Mouse (Mus musculus): ENCODE measurements at regions not wholly inside any gene's neighbourhood (a gene's known extent, or its start where the extent isn't known, plus 50 kb on each side); places are given as distances from the start of the nearest gene placed in this dataset.

- DNase-seq: no peak
Measured at GRCm38 (mm10) chr7:40677601-40678000, 220.5 kb upstream of the Vstm2b start.

GRCm38 (mm10) chr7:40680567-40680966, 217.6 kb upstream of the Vstm2b start:
- no peak for DNase-seq

- DNase-seq: no peak
Measured at GRCm38 (mm10) chr7:40680993-40681392, 217.1 kb upstream of the Vstm2b start.

- DNase-seq: no peak
Measured at GRCm38 (mm10) chr7:40683176-40683575, 215.0 kb upstream of the Vstm2b start.

GRCm38 (mm10) chr7:40683641-40684040, 214.5 kb upstream of the Vstm2b start:
- no peak for DNase-seq

DNA sequence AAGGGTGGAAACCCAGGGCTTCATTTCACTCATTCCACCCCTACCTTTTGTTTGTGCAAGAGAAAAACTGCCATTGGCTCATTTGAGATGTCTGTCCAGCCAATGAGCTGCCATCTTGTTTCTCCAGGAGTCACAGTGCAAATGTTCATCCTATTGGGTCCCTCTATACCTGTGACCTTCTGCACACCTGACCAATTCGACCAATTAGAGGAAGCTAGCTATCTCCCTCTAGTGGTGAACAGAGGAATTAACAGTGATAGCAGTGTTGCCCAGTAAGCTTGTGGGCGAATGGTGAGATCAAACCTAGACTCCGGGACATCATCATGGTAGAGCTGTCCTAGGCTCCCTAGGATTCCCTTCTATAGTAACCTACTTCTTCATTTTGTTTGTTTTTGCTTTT, 211.1 kb upstream of the Vstm2b start:
- no peak for DNase-seq

- DNase-seq: no peak
Measured at GRCm38 (mm10) chr7:40688546-40688945, 209.6 kb upstream of the Vstm2b start.

- DNase-seq: no peak
Measured at GRCm38 (mm10) chr7:40693755-40694154, 204.4 kb upstream of the Vstm2b start.

DNA sequence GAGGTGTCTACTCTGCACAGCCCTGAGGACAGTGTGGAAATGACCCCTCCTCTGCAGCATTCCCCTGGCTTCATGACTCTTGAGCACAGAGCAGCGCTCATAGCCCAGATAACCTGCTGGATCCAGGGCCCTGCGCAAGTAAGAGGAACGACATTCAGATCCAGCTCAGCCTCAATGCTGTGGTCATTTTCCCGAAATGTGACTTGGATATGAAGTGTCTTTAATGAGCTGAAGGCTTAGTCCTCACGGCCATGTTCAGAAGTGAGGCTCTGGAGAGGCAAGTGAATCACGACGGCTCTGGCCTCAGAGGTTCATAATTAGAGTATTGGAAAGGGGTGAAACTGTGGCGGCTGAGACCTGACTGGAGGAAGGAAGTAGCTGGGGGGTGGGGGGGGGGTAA, 200.6 kb upstream of the Vstm2b start:
- no peak for DNase-seq

DNA sequence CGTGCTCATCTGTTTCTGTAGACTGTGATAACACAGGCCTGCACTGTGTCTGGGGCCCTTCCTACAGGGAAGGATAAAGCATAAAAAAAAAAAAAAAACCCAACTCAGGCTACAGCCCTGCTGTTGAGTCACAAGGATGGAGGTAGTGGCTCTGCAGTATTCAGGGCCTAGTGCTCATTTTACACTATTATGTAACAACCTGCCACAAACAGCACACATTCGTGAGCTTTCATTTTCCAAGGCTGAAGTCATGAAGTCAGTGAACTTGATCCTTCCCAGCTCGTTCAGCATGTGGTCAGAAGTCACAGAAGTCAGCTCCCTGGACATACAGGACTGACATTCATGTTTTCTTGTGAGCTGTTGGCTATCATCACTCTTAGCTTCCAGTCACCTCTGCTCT, 199.8 kb upstream of the Vstm2b start:
- DNase-seq: no peak

DNA sequence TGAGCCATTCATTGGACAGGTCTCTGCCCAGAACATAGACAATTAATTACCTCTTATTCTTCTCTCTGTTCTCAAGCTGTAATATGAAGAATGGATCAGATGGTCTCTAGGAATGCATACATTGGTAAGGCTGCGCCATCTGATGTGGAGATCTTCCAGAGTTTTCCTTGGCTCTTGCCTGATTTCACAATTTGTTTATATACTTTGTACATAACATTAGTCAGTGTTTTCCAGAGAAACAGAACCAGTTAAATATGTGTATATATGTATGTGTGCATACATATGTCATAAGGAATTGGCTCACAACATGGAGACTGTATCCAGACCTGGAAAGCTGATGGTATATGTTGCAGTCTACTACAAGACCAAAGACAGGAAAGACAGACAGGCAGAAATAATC, 198.5 kb upstream of the Vstm2b start:
- no peak for DNase-seq

DNA sequence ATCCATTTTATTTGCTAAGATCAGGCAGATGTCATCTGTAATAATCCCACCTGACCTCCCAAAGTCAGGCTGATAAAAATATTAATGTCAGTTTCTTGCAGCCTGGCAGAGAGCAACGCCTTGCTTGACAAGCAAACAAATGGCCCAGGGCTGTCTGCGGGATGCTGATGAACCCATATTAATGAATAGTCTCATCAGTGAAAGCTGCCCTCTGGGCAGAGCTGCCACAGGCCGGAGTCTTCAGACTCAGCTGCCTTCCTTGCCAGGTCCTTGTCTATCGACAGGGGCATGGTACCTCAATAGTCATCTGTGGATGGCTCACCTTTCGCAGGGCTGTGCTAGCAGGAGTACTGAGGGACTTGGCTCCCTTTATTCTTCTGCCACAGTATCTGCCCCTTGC, 197.5 kb upstream of the Vstm2b start:
- no peak for DNase-seq

DNA sequence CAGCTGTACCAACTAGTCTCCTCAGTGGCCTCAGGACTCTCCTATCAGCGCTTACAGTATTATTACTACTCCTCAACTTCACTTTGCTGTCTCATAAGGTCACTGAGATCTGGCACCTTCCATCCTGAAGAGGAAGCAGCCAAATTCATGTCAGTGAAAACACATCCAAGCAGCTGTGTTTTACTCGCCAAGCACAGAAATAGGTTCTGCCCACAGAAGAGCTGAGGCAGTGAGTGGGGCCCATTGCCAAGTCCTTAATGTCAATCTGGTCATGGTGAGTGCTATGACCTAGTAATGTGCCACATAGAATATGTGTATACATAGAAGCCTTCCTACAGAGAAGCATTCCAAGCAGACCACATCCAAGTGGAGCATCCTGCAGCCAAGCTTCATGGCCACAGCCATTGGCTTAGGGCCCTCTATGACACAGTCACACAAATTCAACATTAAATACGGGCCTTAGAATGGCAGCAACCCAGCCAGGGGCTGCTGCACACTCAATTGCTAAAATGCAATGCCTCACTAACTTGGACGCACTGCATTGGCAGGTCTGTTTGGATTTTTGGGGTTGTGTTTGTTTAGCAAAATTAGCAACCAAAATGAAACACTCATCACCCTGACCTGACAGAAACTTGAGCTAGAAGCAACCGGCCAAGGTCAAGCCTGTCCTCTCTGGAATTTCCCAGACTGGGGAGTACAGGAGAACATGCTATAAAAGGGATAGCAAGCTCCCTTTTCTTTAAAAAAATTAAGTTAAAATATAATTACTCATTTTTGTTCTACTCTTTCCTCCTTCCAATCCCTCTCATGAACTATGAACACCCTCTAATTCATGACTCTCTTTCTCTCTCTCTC, 195.7 kb upstream of the Vstm2b start:
- DNase-seq: peak in 1 of 2 experiments; percentile 24

GRCm38 (mm10) chr7:40708231-40708630, 189.9 kb upstream of the Vstm2b start:
- no peak for DNase-seq

DNA sequence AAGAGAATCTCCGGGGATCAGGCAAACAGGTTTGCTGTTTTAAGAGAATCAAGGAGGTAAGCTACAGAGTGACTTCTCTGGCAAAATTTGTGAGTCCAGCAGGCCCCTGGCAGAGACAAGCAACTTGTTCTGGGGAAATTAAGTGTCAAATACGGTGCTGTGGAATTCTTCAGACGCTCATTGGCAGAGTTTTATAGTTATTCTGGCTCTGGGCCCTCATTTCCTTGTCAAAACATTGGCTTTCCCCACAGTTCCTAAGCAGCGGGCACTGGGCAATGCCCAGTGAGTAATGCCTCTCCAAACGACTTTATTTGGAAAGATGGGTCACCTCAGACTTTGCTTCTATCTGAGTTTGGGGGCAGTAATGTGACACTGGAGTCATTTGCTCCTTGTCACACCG, 180.1 kb upstream of the Vstm2b start:
- DNase-seq: no peak

- no peak for DNase-seq
Measured at GRCm38 (mm10) chr7:40736971-40737468, 161.1 kb upstream of the Vstm2b start.

DNA sequence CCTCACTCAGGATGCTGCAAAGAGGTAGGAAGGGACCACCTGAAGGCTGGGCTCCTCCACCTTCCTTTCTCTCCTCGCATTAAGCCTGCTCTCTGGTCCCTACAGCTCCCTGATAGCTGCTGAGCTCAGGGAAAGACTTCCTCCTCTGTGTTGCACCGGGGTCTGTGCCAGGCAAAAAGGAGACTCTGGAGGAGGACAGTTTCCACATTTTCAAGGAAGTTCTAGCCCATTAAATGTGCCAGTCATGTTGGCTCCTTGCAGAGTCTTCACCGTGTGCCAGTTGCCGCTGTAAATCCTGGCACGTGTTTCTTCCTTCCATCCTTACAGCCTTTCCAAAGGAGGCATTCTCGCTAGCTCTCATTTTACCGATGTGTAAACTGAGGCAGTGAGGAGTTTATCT, 160.6 kb upstream of the Vstm2b start:
- no peak for DNase-seq

DNA sequence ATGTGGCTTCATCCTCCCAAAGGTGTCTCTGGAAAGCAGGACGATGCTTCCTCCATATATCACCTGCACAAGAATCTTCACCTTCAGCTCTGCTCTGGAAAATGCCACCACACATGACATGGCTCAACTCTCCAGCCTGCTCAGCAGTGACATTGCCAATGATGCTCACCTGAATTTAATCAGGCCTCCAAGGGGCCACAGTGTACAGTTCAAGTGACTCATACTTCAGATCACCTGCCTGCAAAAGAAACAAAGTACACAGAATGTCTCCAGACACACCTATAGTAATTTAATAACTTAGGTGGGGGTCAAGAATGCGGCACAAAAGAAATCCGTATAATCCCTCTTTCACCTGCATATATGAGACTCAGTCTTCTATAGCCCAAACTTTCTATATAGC, 160.0 kb upstream of the Vstm2b start:
- DNase-seq: no peak

DNA sequence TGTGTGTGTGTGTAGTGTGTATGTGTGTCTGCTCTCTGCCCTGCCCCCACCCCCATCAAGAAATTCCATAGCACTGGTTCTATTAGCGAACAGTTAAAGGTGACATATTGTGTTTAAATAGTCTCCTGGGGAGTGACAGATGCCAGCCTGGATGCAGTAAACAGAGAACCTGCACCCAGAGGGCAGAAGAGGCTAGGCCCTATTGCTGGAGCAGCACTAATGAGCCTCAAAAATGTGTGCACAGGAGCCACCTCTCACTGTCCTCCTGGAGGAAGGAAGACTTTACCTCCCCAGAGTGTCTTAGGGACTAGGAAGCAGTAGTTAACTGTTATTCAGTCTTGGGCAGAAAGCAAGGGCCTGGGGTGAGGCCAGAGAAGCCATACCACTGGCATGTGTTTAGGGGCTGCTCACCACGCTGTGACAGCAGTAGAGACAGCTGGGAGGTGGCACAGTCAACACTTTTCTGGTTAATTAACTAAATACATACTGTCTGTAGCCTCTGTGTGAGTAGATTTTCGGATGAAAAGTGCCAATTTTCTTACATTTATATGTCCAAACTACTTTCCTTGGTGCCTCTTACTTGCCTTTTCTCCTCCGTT, 155.5 kb upstream of the Vstm2b start:
- no peak for DNase-seq

GRCm38 (mm10) chr7:40751779-40752178, 146.3 kb upstream of the Vstm2b start:
- DNase-seq: no peak

DNA sequence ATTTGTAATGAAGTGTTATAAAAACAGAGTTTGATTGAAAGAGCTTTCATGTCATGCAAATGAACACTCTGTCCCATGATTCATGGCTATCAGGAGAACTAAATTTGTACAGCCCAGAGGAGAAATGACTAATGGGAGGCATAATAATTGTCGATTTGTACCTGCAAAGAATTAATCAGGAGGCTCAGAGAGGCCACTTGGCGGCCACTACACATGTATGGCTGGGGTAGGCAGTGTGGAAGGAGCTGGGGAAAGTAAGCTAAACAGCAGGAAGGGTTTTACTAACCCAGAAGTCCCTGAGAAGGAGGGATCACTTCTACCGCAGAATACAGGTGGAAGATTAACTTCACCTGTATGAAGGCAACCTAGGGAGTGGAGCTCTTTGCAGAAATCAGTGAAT, 145.9 kb upstream of the Vstm2b start:
- no peak for DNase-seq

DNA sequence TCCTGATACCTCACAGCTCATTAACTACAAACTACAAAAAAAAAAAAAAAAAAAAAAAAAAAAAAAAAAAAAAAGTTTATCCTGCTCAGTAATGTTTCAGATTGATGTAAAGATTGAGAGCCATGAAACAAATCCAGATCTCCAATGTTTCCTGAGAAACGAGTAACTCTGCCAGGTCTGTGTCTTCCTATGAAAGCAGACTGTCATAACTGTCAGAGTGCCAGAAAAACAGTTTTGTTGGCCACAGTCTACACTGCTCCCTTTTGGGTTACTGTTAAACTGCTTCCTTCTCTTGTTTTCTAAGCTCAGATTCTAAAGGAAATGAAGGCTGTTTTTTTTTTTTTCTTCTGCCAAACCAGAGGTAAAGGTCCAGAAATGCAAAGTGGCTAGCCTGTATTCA, 144.6 kb upstream of the Vstm2b start:
- DNase-seq: no peak

- DNase-seq: no peak
Measured at GRCm38 (mm10) chr7:40762520-40762919, 135.6 kb upstream of the Vstm2b start.

DNA sequence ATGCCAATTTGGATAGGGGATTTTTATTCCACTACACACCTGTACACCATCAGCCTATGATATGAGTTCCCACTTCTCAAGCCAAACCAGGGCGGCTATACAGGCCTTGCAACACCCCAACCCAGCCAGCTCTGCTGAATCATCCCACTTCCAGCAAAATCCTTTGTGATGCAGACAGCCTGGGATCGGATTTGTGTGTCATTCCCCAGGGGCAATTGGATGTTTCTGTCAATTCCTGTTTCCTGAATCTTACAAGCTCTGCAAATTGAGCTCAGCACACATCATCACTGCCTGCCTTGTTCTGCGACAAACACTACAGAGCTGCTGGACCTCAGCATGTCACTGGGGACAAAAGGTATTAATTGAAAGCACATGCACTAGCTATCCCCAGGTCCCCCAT, 132.0 kb upstream of the Vstm2b start:
- no peak for DNase-seq

- DNase-seq: no peak
Measured at GRCm38 (mm10) chr7:40776220-40776619, 121.9 kb upstream of the Vstm2b start.
